Mouse (Mus musculus): ENCODE data around the gene Cdc73. TPM values are rescaled to one million over a fixed set of nuclear protein-coding genes. Genes with fewer than 3 reads are reported as not detected.

Gene Cdc73
- total RNA-seq, 2 experiments from 2014 or later: 55.0 to 61.7 TPM

DNA sequence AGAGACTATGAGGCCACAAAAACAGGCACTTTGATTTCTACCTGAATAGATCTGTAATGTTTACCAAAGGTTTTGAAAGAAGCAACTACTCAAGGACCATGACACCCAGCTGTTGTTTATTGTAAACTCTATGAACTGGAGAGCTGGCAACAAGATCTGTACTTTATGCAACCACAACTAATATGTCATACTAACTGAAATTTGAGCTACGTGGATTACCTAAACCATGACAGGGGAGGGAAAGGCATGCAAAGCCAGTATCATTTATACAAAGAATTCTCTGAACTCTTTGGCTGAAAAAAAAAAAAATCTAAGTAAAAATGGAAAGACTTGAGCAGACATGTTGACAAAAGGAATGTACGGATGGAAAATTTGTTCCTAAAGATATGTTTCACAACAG, 105.8 kb downstream of the Cdc73 start:
- no peak for DNase-seq (ENCODE audit: low spot score in 2 of 2)
- intact Hi-C loops (cut with DNase I): no loop called here

- intact Hi-C loops (cut with DNase I): no loop called here
Observed at GRCm38 (mm10) chr1:143576824-143577543, 125.7 kb downstream of the Cdc73 start.

DNA sequence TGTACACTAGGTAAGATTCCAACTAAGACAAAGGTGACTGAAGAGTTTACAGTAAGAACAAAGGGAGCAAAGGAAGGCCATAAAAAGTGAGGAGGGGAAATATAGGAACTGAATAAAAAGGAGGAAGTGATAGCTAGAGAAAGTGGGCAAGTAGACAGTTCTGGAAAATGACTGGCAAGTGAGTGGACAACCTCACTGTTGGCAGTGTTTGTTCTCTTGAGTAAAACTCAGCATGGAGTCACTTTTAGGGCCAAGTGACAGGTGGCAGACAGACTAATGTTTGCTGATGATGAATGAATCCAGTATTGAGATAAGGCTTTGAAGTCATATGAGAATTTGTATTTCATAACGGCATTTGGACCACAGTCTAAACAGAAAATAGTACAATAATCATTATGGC, 144.5 kb downstream of the Cdc73 start:
- no peak for DNase-seq (ENCODE audit: low spot score in 2 of 2)
- intact Hi-C loops (cut with DNase I): no loop called here

More at GRCm38 (mm10) chr1:143576824-143577543, 125.7 kb downstream of the Cdc73 start:
- no peak for DNase-seq (ENCODE audit: low spot score in 2 of 2)

DNA sequence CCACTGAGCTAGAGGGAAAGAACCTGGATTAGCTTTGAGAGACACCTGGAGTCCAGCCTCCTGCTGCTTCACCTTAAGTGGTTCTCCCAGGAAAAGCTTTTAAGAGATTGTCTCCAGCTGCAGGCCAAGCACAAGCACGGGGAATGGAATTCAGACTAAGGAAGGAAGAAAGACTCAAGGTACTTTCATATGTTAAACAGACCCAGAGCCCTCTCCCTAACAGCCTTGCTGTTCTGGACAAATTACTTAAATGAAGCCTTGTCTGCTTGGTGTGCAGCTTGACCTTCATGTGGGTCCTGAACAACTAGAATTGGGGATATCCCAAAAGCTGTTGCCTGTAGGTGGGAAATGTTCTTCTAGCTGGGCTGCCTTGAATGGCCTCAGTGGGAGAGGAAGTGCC, 147.2 kb downstream of the Cdc73 start:
- DNase-seq (ENCODE audit: low spot score in 2 of 2): no peak
- intact Hi-C loops (cut with DNase I): no loop called here

DNA sequence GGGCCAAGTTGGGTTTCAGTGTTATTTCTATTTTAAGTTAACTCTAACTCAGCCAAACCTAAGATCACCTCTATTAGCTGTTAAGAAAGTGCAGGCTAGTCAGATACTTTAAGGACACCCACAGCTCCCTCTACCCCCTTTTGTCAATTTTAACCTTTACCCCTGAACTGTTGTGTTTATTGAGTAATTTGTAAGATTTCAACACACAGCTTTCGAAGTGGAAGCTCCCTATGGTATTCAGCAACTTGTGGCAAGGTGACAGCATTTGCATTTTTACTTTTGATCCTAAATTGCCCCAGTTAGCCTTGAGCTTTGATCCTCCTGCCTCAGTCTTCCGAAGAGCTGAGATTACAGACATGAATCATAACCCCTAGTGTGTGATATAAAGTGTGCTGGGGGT, 148.1 kb downstream of the Cdc73 start:
- intact Hi-C loops (cut with DNase I): no loop called here

More for the DNA sequence above, 148.1 kb downstream of the Cdc73 start:
- no peak for DNase-seq (ENCODE audit: low spot score in 2 of 2)

Other genes starting within 250 kb of the Cdc73 start
- gene B3galt2, start 62.2 kb downstream of the Cdc73 start, total RNA-seq (2021): 10 to 100 TPM; 20.0 to 21.0 TPM
- 100 to 1,000 TPM; 106 TPM for gene Glrx2, start 13.4 kb upstream of the Cdc73 start, total RNA-seq (2021)
- gene Trove2, start 74.2 kb upstream of the Cdc73 start, total RNA-seq (2021): 10 to 100 TPM; 25.5 to 29.7 TPM
- 10 to 100 TPM; 38.7 to 40.0 TPM for gene Uchl5, start 74.4 kb upstream of the Cdc73 start, total RNA-seq (2021)

All from left cerebral cortex, postnatal 36 days (tissue).